ENCODE assay signal across 8 mouse cellular contexts in genomic region chr12:112808587-112809364, GRCm38 (mm10). TPM values are rescaled to one million over a fixed set of nuclear protein-coding genes. Genes with fewer than 3 reads are reported as not detected.
DNase-seq lines count a peak whose midpoint lies in the region; ATAC-seq lines count a peak whose summit lies in the region.

Gene Clba1, plus strand, starts transcription at chr12:112808937.

- H3K27me3 ChIP-seq in intestine, embryonic 14.5 days (replicated peaks; ENCODE audit: control insufficient read depth, insufficient read depth, low read length): no peaks in the 10 kb centered on the region

- peak; percentile 90 for ATAC-seq in intestine, embryonic 14.5 days (replicated peaks; ENCODE audit: low FRiP score, low TSS enrichment, low read depth)

- peaks cover 2% of the 10 kb centered on the region; the same call in 1 of the 2 replicates for H3K4me1 ChIP-seq in intestine, embryonic 14.5 days (replicated peaks; ENCODE audit: control insufficient read depth, insufficient read depth, low read length)

- intact Hi-C loops in gastrocnemius, postnatal 14 days (cut with DNase I; ENCODE audit: low total_unique reads): no loop called here
- intact Hi-C loops in left cerebral cortex, postnatal 14 days (cut with DNase I): loop anchor here (2.0 kb wide), 1 partner anchor 20 kb away; the partner anchor contains the start of gene Cdca4

- H3K4me3 ChIP-seq in intestine, embryonic 14.5 days (ENCODE audit: low read depth, low read length): peak within 1 kb of the TSS; percentile 61

- H3K36me3 ChIP-seq in intestine, embryonic 14.5 days (ENCODE audit: control insufficient read depth, insufficient read depth, low read length): no peaks in the 10 kb centered on the region

- DNase-seq in adipocyte (ENCODE audit: low spot score): peak; percentile 85
- DNase-seq in embryo, embryonic 10 days (ENCODE audit: low spot score): peak; percentile 97
- peak; percentile 92 for DNase-seq in gastrocnemius, postnatal 14 days
- peak; percentile 89 for DNase-seq in intestine, embryonic 14.5 days (ENCODE audit: low spot score)
- peak; percentile 94 to 97 for DNase-seq in left cerebral cortex, postnatal 14 days (ENCODE audit: low spot score in 2 of 2)
- peak; percentile 95 for DNase-seq in mesoderm, embryonic 11.5 days (ENCODE audit: low read depth, low spot score)
- DNase-seq in right cerebral cortex, postnatal 36 days (ENCODE audit: low spot score in 2 of 2): peak; percentile 93 to 95
- peak; percentile 84 for DNase-seq in yolk sac, embryonic 10.5 days (ENCODE audit: low spot score)

- H3K27ac ChIP-seq in intestine, embryonic 14.5 days (ENCODE audit: low read depth): no peak within 1 kb of the TSS

- H3K4me2 ChIP-seq in intestine, embryonic 14.5 days (ENCODE audit: low read length): peak within 1 kb of the TSS; percentile 98

- no peaks in the 10 kb centered on the region for H3K9me3 ChIP-seq in intestine, embryonic 14.5 days (ENCODE audit: control insufficient read depth, low read length)

- WGBS in intestine, embryonic 14.5 days: under 1% methylated on average over 63 of the region's 64 CpGs

- H3K9ac ChIP-seq in intestine, embryonic 14.5 days (ENCODE audit: low read length): peak within 1 kb of the TSS; percentile 54

RNA-seq across cellular contexts. Expression of gene Clba1, which starts in this region (rescaled TPM):
- under 1 TPM; 0.62 to 0.73 TPM for total RNA-seq in gastrocnemius, postnatal 14 days (2021)
- polyA plus RNA-seq in intestine, embryonic 14.5 days (2014; fragmentation: Nextera tagmentation; extraction: Ambion mirVana): 4.3 and 7.0 TPM in 2 replicates
- 10 to 100 TPM; 16.7 to 17.0 TPM for total RNA-seq in left cerebral cortex, postnatal 14 days (2021)

Comparison
In these comparisons a context has a peak if more than half of its experiments do, and no peak if none do; other contexts are left out.
1. RNA of gene Clba1 (total RNA-seq): 16.7 to 17.0 TPM in left cerebral cortex, postnatal 14 days; 0.62 to 0.73 TPM in gastrocnemius, postnatal 14 days; every median in the first group is over 10 times any median in the second.
2. Peak in DNase-seq in gastrocnemius, postnatal 14 days; RNA of the gene not detected or under 1 TPM.
3. Peak in every context shown above with its lines, with median percentiles within 50 percentile points of each other: DNase-seq.